Comparison of ENCODE assay signal across 26 mouse cellular contexts in genomic region chr5:32756141-32756540, GRCm38 (mm10).
"Had no signal": no experiment of that assay in that cellular context is flagged by ENCODE, and none has a peak within 500 bp of the region (broad histone marks: within the 10 kb centered on the region; RNA-seq: fewer than 3 reads in every experiment).

No protein-coding gene starts in this region.

- H3K36me3 ChIP-seq: embryonic facial prominence, embryonic 15.5 days had no signal

- DNase-seq: cerebellum, adult 2 months; cerebellum, adult 8-10 months; cerebellum, adult 9-10 months; cerebellum, adult 9-11 months; cerebellum, postnatal 10 days; cerebellum, postnatal 14 days; cerebellum, postnatal 25 days; cerebellum, postnatal 36 days; embryo, embryonic 11 days; forebrain, postnatal 0 days; gastrocnemius, postnatal 10 days; gastrocnemius, postnatal 14 days; gastrocnemius, postnatal 25 days; gastrocnemius, postnatal 36 days; heart, adult 11 months; heart, adult 18-20 months had no signal

- H3K27me3 ChIP-seq: embryonic facial prominence, embryonic 12.5 days; embryonic facial prominence, embryonic 13.5 days; embryonic facial prominence, embryonic 15.5 days; forebrain, embryonic 12.5 days; forebrain, embryonic 13.5 days; forebrain, embryonic 15.5 days had no signal

- H3K27ac ChIP-seq: embryonic facial prominence, embryonic 10.5 days; embryonic facial prominence, embryonic 12.5 days; embryonic facial prominence, embryonic 13.5 days; embryonic facial prominence, embryonic 15.5 days; forebrain, embryonic 10.5 days; forebrain, embryonic 12.5 days; forebrain, embryonic 13.5 days; forebrain, embryonic 15.5 days; heart, embryonic 10.5 days had no signal

- H3K4me3 ChIP-seq: embryonic facial prominence, embryonic 10.5 days; embryonic facial prominence, embryonic 12.5 days; embryonic facial prominence, embryonic 13.5 days; embryonic facial prominence, embryonic 15.5 days; erythroblast, embryonic 14.5 days; forebrain, embryonic 10.5 days; forebrain, embryonic 12.5 days; forebrain, embryonic 13.5 days; forebrain, embryonic 15.5 days; heart, embryonic 10.5 days had no signal

- H3K4me1 ChIP-seq: embryonic facial prominence, embryonic 10.5 days; embryonic facial prominence, embryonic 12.5 days; embryonic facial prominence, embryonic 15.5 days had no signal

- H3K9ac ChIP-seq: embryonic facial prominence, embryonic 12.5 days; embryonic facial prominence, embryonic 13.5 days; embryonic facial prominence, embryonic 15.5 days; forebrain, embryonic 12.5 days; forebrain, embryonic 13.5 days; forebrain, embryonic 15.5 days; forebrain, postnatal 0 days had no signal
